Comparison of ENCODE assay signal across 9 mouse cellular contexts in the genomic region with DNA sequence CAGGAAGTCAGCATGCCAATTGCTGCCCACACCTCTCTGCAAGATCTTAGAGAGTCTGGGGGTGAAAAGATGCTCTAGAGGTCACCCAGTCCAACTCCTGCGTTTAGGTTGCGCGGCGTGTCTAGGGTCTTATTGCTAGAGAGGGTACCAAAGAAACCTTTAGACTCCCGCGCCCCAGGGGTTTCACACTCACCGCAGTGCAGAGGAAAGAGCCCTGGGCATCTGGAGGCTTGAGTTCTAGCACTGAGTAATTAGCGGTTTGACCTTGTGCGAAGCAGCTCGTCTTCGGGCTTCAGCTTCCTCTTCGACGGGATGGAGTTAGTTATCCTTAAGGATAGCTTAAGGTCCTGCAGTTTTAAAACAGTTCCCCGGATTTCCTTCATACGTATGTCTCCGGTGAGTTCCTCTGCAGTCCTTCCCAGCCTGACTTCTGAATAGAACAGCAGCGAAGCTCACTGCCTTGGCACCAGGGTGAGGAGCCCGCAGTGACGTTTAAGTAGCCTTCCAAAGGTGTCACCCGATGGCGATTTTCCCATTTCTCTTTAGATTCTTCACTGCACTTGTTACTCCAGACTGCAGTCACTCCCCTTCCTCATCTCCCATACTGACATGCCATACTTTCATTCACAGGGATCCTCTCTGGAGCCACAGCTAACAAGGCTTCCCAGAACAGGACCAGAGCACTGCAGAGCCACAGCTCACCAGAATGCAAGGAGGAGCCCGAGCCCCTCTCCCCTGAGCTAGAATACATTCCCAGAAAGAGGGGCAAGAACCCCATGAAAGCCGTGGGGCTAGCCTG. TPM values are rescaled to one million over a fixed set of nuclear protein-coding genes. Genes with fewer than 3 reads are reported as not detected.
DNase-seq lines count a peak whose midpoint lies in the region; ATAC-seq and TF ChIP-seq lines count a peak whose summit lies in the region.
"Had no signal": no experiment of that assay in that cellular context is flagged by ENCODE, and none has a peak within 500 bp of the region (broad histone marks: within the 10 kb centered on the region; RNA-seq: fewer than 3 reads in every experiment).

No protein-coding gene starts in this region.

- H3K4me3 ChIP-seq in heart, embryonic 11.5 days (ENCODE audit: low read depth, low read length): peak overlapping the region; percentile 76
- H3K4me3 ChIP-seq in C2C12 (ENCODE audit: insufficient read depth, poor library complexity, severe bottlenecking) (peak overlapping the region; percentile 57), myocyte (peak overlapping the region; percentile 81)
- H3K4me3 ChIP-seq in cortical plate, adult 2 months (ENCODE audit: insufficient read depth, low read length): peak overlapping the region; percentile 65
- H3K4me3 ChIP-seq in hindbrain, postnatal 0 days (ENCODE audit: low read length): peak overlapping the region; percentile 70

- H3K9ac ChIP-seq in heart, embryonic 11.5 days (ENCODE audit: low read depth, low read length): peak overlapping the region; percentile 82
- peak overlapping the region; percentile 68 for H3K9ac ChIP-seq in hindbrain, postnatal 0 days (replicated peaks; ENCODE audit: low read length)

- no peaks in the 10 kb centered on the region for H3K27me3 ChIP-seq in heart, embryonic 11.5 days (ENCODE audit: control insufficient read depth, insufficient read depth, low read length)
- no peaks in the 10 kb centered on the region for H3K27me3 ChIP-seq in C2C12 (ENCODE audit: control insufficient read depth, insufficient read depth, insufficient read length)
- no peaks in the 10 kb centered on the region for H3K27me3 ChIP-seq in hindbrain, postnatal 0 days (ENCODE audit: insufficient read depth, low read length)
- no peaks in the 10 kb centered on the region for H3K27me3 ChIP-seq in myocyte (ENCODE audit: control insufficient read depth, insufficient read depth, insufficient read length)

- no peak overlapping the region for H3K27ac ChIP-seq in heart, embryonic 11.5 days (ENCODE audit: low read depth, low read length)
- no peak overlapping the region for H3K27ac ChIP-seq in cortical plate, adult 2 months (ENCODE audit: insufficient read depth, low read length)
- peak overlapping the region; percentile 49 for H3K27ac ChIP-seq in hindbrain, postnatal 0 days

- 4% methylated on average over 23 of the region's 23 CpGs for WGBS in heart, embryonic 11.5 days (ENCODE audit: insufficient replicate concordance)
- WGBS in hindbrain, postnatal 0 days: 3% methylated on average over 23 of the region's 23 CpGs

- H3K9me3 ChIP-seq in heart, embryonic 11.5 days (replicated peaks; ENCODE audit: control insufficient read depth, low read length): no peaks in the 10 kb centered on the region
- H3K9me3 ChIP-seq in hindbrain, postnatal 0 days (ENCODE audit: low read length): no peaks in the 10 kb centered on the region

- H3ac ChIP-seq in C2C12 (ENCODE audit: control insufficient read depth, insufficient read length, low read depth): peak overlapping the region; percentile 80
- H3ac ChIP-seq in myocyte (ENCODE audit: control insufficient read depth, insufficient read length): peak overlapping the region; percentile 19

- no peak for TF ChIP-seq CTCF in C2C12 (IDR thresholded peaks at IDR 0.05; ENCODE audit: control insufficient read depth, insufficient read depth, insufficient read length)
- TF ChIP-seq CTCF in cortical plate, adult 2 months (IDR thresholded peaks at IDR 0.05; ENCODE audit: extremely low read depth, insufficient read depth, low read length): no peak
- TF ChIP-seq CTCF in hindbrain, postnatal 0 days (IDR thresholded peaks at IDR 0.05; ENCODE audit: low read depth): no peak

- DNase-seq in heart, postnatal 4 days: no peak
- peak; percentile 20 for DNase-seq in hindbrain, postnatal 0 days (ENCODE audit: low spot score)
- DNase-seq in urinary bladder, postnatal 4 days (ENCODE audit: low spot score in 2 of 2): no peak
- no peak for DNase-seq in T-cell, adult 2 months (ENCODE audit: low spot score)

- peaks cover 30% of the 10 kb centered on the region for H3K4me1 ChIP-seq in heart, embryonic 11.5 days (ENCODE audit: control insufficient read depth, insufficient read depth, low read length)
- H3K4me1 ChIP-seq in cortical plate, adult 2 months (ENCODE audit: control insufficient read depth, insufficient read depth, low read length): peaks cover 4% of the 10 kb centered on the region; the same call in 1 of the 2 replicates
- H3K4me1 ChIP-seq in hindbrain, postnatal 0 days (ENCODE audit: insufficient read depth, low read length): peaks cover 16% of the 10 kb centered on the region; the same call in 1 of the 2 replicates

- H3K79me2 ChIP-seq in C2C12 (ENCODE audit: control insufficient read depth, insufficient read depth) (peaks cover 31% of the 10 kb centered on the region), myocyte (ENCODE audit: control insufficient read depth, insufficient read depth) (peaks cover 11% of the 10 kb centered on the region)

- peaks cover 13% of the 10 kb centered on the region for H3K36me3 ChIP-seq in heart, embryonic 11.5 days (ENCODE audit: control insufficient read depth, insufficient read depth, low read length)
- H3K36me3 ChIP-seq in C2C12 (ENCODE audit: control insufficient read depth, insufficient read depth) (peaks cover 60% of the 10 kb centered on the region), myocyte (ENCODE audit: control insufficient read depth, insufficient read depth) (peaks cover 43% of the 10 kb centered on the region)
- peaks cover 29% of the 10 kb centered on the region for H3K36me3 ChIP-seq in hindbrain, postnatal 0 days (ENCODE audit: insufficient read depth, low read length)

- peak overlapping the region; percentile 68 for H3K4me2 ChIP-seq in heart, embryonic 11.5 days
- peak overlapping the region; percentile 85 for H3K4me2 ChIP-seq in hindbrain, postnatal 0 days (ENCODE audit: low read depth, low read length)
- peak overlapping the region; percentile 95 for H3K4me2 ChIP-seq in myocyte (ENCODE audit: low read depth)

- peaks cover 10% of the 10 kb centered on the region for H3K79me3 ChIP-seq in C2C12 (ENCODE audit: low read depth)

- no peak for ATAC-seq in heart, embryonic 11.5 days (replicated peaks; ENCODE audit: insufficient number of reproducible peaks, low FRiP score, low TSS enrichment)
- no peak for ATAC-seq in hindbrain, postnatal 0 days

- TF ChIP-seq POLR2A in cortical plate, adult 2 months (IDR thresholded peaks at IDR 0.05; ENCODE audit: extremely low read depth, insufficient read depth, low read length): peak; percentile 17; the same call in 1 of the 2 replicates
- no peak for TF ChIP-seq POLR2A in myocyte (IDR thresholded peaks at IDR 0.05; ENCODE audit: insufficient read length, low read depth)

TF ChIP-seq in C2C12, 6 proteins besides CTCF, POLR2A, EP300 and RAD21 (continues in another document):
- no peak for TF ChIP-seq MYOG (IDR thresholded peaks at IDR 0.05; ENCODE audit: control insufficient read depth, extremely low read depth, insufficient read length)
- TF ChIP-seq USF1 (IDR thresholded peaks at IDR 0.05; ENCODE audit: low read depth): no peak
- TF ChIP-seq CEBPB (IDR thresholded peaks at IDR 0.05; ENCODE audit: low read depth): no peak
- no peak for TF ChIP-seq MAX (IDR thresholded peaks at IDR 0.05)

TF ChIP-seq in myocyte, 11 proteins besides CTCF, POLR2A, EP300 and RAD21:
- TF ChIP-seq CEBPB (IDR thresholded peaks at IDR 0.05; ENCODE audit: insufficient read depth, poor library complexity, severe bottlenecking) (no peak), POLR2AphosphoS2 (IDR thresholded peaks at IDR 0.05; ENCODE audit: insufficient read length, low read depth) (peak; percentile 57)

RNA-seq across cellular contexts. Expression of a gene that starts 0.7 kb away (rescaled TPM):
- polyA plus RNA-seq in heart, embryonic 11.5 days (2014; fragmentation: Nextera tagmentation; extraction: Ambion mirVana): 225 and 231 TPM in 2 replicates
- 100 to 1,000 TPM; 198 to 211 TPM for total RNA-seq in heart, postnatal 4 days (2021)
- polyA plus RNA-seq in C2C12 (2012; fragmentation: generic; extraction: Trizol) (68.0 TPM), myocyte (2012; fragmentation: generic; extraction: Trizol) (93.7 TPM)
- 127 and 138 TPM in 2 replicates for polyA plus RNA-seq in cortical plate, adult 2 months (2012; rRNA removed)
- total RNA-seq in hindbrain, postnatal 0 days (2014; rRNA removed): 102 and 113 TPM in 2 replicates
- 143 TPM in 2 replicates for polyA plus RNA-seq in hindbrain, postnatal 0 days (2015; fragmentation: Nextera tagmentation; extraction: Ambion mirVana)

RNA-seq across cellular contexts. Expression of a gene that starts 0.9 kb away (rescaled TPM):
- 173 and 193 TPM in 2 replicates for polyA plus RNA-seq in heart, embryonic 11.5 days (2014; fragmentation: Nextera tagmentation; extraction: Ambion mirVana)
- total RNA-seq in heart, postnatal 4 days (2021): 100 to 1,000 TPM; 103 to 105 TPM
- polyA plus RNA-seq in C2C12 (2012; fragmentation: generic; extraction: Trizol) (123 TPM), myocyte (2012; fragmentation: generic; extraction: Trizol) (199 TPM)
- 172 and 173 TPM in 2 replicates for polyA plus RNA-seq in cortical plate, adult 2 months (2012; rRNA removed)
- total RNA-seq in hindbrain, postnatal 0 days (2014; rRNA removed): 131 and 161 TPM in 2 replicates
- polyA plus RNA-seq in hindbrain, postnatal 0 days (2015; fragmentation: Nextera tagmentation; extraction: Ambion mirVana): 212 and 219 TPM in 2 replicates

RNA-seq across cellular contexts. Expression of a gene that starts 7.1 kb away (rescaled TPM):
- polyA plus RNA-seq in heart, embryonic 11.5 days (2014; fragmentation: Nextera tagmentation; extraction: Ambion mirVana): 0.83 and 1.0 TPM in 2 replicates
- total RNA-seq in heart, postnatal 4 days (2021): not detected
- polyA plus RNA-seq in C2C12 (2012; fragmentation: generic; extraction: Trizol): not detected
- not detected in 2 replicates for polyA plus RNA-seq in cortical plate, adult 2 months (2012; rRNA removed)
- total RNA-seq in hindbrain, postnatal 0 days (2014; rRNA removed): not detected in 2 replicates
- polyA plus RNA-seq in hindbrain, postnatal 0 days (2015; fragmentation: Nextera tagmentation; extraction: Ambion mirVana): 0.16 TPM in 1 of 2 replicates, not detected in the other
- polyA plus RNA-seq in myocyte (2012; fragmentation: generic; extraction: Trizol): 0.14 TPM
- total RNA-seq: left cerebral cortex, adult 8-10 months had no signal

RNA-seq across cellular contexts. Expression of a gene that starts 20.0 kb away (rescaled TPM):
- 29.2 and 37.1 TPM in 2 replicates for polyA plus RNA-seq in heart, embryonic 11.5 days (2014; fragmentation: Nextera tagmentation; extraction: Ambion mirVana)
- total RNA-seq in heart, postnatal 4 days (2021): 10 to 100 TPM; 43.4 to 44.3 TPM
- polyA plus RNA-seq in C2C12 (2012; fragmentation: generic; extraction: Trizol): 38.1 TPM
- polyA plus RNA-seq in cortical plate, adult 2 months (2012; rRNA removed): 35.5 and 46.0 TPM in 2 replicates
- 16.4 and 17.5 TPM in 2 replicates for total RNA-seq in hindbrain, postnatal 0 days (2014; rRNA removed)
- 14.8 and 16.5 TPM in 2 replicates for polyA plus RNA-seq in hindbrain, postnatal 0 days (2015; fragmentation: Nextera tagmentation; extraction: Ambion mirVana)
- 178 TPM for polyA plus RNA-seq in myocyte (2012; fragmentation: generic; extraction: Trizol)

RNA-seq across cellular contexts. Expression of a gene that starts 49.5 kb away (rescaled TPM):
- polyA plus RNA-seq in heart, embryonic 11.5 days (2014; fragmentation: Nextera tagmentation; extraction: Ambion mirVana): 387 and 411 TPM in 2 replicates
- 100 to 1,000 TPM; 246 to 249 TPM for total RNA-seq in heart, postnatal 4 days (2021)
- 281 TPM for polyA plus RNA-seq in C2C12 (2012; fragmentation: generic; extraction: Trizol)
- 232 and 248 TPM in 2 replicates for polyA plus RNA-seq in cortical plate, adult 2 months (2012; rRNA removed)
- 108 and 131 TPM in 2 replicates for total RNA-seq in hindbrain, postnatal 0 days (2014; rRNA removed)
- polyA plus RNA-seq in hindbrain, postnatal 0 days (2015; fragmentation: Nextera tagmentation; extraction: Ambion mirVana): 414 and 417 TPM in 2 replicates
- polyA plus RNA-seq in myocyte (2012; fragmentation: generic; extraction: Trizol): 214 TPM
